Mouse (Mus musculus) layer of hippocampus, postnatal 10 days (tissue): ENCODE measurements around the gene Galnt12. TPM values are rescaled to one million over a fixed set of nuclear protein-coding genes. Genes with fewer than 3 reads are reported as not detected.

ENCODE experiments used
- DNase-seq, 2 experiments: peaks; one replicate each; pipeline ENCODE4 v3.0.0; 2021; ENCODE audit warnings: low spot score in 2 of 2
- total RNA-seq, 2 experiments: library from RNA; stranded (reverse); gene quantifications; 2 replicates each; pipeline ENCODE4 v1.2.3; 2021

Galnt12 gene
- total RNA-seq, 2 experiments from 2014 or later, result 0.60 to 1.0 TPM

DNA sequence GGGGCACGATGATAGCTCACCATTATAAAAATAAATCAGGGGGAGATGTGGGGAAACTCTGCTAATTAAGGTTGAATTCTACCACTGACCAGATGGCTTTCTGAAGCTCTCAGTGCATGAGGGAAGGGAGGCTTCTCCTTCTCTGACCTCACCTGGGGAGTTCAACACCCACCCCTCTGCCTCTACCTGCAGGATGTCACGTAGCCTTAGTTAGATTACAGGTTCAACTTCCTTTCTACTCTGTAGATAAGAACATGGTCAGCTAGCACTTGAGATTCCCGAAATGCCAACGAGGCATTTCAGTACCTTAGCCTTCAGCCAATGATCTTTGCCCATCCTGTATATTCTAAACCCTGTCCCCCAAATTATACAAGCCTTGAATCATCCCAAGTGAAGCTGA, 54.9 kb downstream of the Galnt12 start:
- no peak for DNase-seq

DNA sequence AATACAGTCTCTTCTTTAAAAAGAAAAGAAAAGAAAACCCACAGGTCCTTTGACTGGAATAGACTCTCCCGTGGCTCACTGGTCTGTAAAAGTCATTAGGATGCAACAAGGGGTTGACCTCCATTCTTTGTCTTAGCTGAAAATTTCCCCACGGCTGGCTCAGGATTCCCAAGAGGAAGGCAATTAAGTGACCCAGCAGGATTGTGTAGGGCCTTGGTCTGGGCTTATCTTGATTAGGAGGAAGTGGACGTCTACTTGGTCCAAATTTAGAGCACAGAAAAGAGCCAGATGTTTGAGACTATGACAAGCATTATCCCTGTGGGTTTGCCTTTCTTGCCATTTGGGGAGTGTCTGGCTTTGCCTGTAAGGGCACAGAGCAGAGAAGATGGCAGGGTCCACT, 58.3 kb downstream of the Galnt12 start:
- DNase-seq, result no peak

- no peak for DNase-seq
Observed at GRCm38 (mm10) chr4:47150806-47151205, 59.1 kb downstream of the Galnt12 start.

- DNase-seq, result no peak
Observed at GRCm38 (mm10) chr4:47151553-47152183, 60.0 kb downstream of the Galnt12 start.

GRCm38 (mm10) chr4:47161103-47161755, 69.5 kb downstream of the Galnt12 start:
- no peak for DNase-seq

DNA sequence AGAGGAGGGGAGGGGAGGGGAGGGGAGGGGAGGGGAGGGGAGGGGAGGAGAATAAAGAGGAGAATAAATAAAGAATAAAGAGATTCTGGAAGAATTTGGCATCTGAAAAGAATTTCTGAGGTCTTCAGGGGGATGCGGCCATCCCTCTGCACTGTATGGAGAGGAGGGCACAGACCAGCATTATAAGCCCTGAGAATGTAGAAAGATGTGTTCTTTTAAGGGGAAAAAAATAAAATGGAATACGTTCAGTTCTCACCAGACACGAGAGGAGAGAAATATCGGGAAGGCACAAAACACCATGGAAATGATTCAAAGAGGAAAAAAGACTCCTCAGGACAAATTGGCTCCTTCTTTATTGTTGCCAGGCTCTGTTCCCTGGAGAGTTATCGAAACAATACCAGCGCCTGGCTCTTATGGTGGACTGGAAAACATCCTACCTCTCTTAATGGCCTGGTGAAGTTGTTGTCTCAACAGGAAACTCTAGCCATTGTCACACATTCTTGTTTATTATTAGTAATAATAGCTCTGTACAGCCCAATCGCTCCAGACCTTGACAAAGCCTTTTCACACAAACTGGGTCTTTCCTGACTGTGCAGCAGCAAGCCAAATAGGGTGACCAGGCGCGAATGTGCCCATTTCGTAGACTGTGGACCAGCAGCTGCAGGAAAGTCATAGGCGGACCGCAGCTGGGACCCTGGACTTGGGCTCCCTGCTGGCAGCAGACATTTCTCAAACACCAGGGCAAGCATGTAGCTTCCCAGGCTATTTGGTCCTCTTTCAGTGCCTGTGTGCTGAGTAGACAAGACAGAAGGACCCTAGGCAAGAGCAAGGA, 70.3 kb downstream of the Galnt12 start:
- DNase-seq, result no peak

DNA sequence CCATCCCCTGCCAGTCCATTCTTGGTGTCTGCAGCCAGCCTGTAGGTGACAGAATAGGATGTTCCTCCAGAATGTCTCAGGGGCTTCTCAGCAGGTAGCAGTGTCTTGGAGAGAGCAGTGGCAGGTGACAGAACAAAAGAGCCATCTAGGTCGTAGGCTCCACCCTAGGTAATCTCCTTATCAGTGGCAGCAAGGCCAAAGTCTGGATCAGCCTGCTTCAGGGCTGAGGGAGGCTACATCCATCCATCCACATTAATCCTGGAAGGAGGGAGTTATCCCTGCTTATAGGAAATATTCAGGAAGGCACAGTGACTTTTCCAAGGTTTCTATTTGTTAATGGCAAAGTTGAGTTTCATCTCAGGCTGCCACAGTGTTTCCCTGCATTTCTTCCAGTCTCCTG, 80.6 kb downstream of the Galnt12 start:
- DNase-seq, result no peak

Other genes with a start within 250 kb of the Galnt12 start
- gene Gabbr2, start 100.0 kb upstream of the Galnt12 start, total RNA-seq, result 100 to 1,000 TPM; 184 to 203 TPM
- 10 to 100 TPM; 21.6 to 25.5 TPM for gene Anks6, start 34.5 kb upstream of the Galnt12 start, total RNA-seq
- gene Col15a1, start 116.3 kb downstream of the Galnt12 start, total RNA-seq, result 10 to 100 TPM; 16.0 TPM